Mouse (Mus musculus) gastrocnemius, postnatal 4 days (tissue): ENCODE results near the gene Ugt1a6a. TPM values are rescaled to one million over a fixed set of nuclear protein-coding genes. Genes with fewer than 3 reads are reported as not detected.
"Not testable (repeated sequence)": the region's sequence is repeated elsewhere in the genome, so short reads cannot be mapped to it uniquely, and the experiment has no call there.

Source experiments
- DNase-seq, 2 experiments: peaks; one replicate each; pipeline ENCODE4 v3.0.0; 2021 to 2022; ENCODE audit warnings: low spot score in 2 of 2, mixed read lengths in 2 of 2
- long read RNA-seq, 2 experiments: library from polyadenylated mRNA; stranded (forward); transcript quantifications; one replicate each; pipeline ENCODE4 v2.0.0; 2021
- total RNA-seq, 2 experiments: library from RNA; stranded (reverse); gene quantifications; 2 replicates each; pipeline ENCODE4 v1.2.3; 2021

The Ugt1a6a gene
- total RNA-seq: 1 to 10 TPM; 1.9 to 2.0 TPM
- long read RNA-seq, experiment 1, partial matches to known transcripts: 0 of 1 reads
- long read RNA-seq, experiment 1, other reads (novel, unspliced or antisense): 0 of 1 reads
- long read RNA-seq, experiment 2, transcript Ugt1a6a-202 (6 exons, 2,297 nt): major isoform, 6 of 6 reads
- long read RNA-seq, experiment 2, partial matches to known transcripts: 0 of 6 reads
- long read RNA-seq, experiment 2, other reads (novel, unspliced or antisense): 0 of 6 reads

- peak in 1 of 2 experiments; percentile 8 for DNase-seq
These were observed at the start of gene Ugt1a6a for GRCm38 (mm10) chr1:88134457-88135011. Gene Ugt1a6a, plus strand, starts transcription at chr1:88134809.

DNA sequence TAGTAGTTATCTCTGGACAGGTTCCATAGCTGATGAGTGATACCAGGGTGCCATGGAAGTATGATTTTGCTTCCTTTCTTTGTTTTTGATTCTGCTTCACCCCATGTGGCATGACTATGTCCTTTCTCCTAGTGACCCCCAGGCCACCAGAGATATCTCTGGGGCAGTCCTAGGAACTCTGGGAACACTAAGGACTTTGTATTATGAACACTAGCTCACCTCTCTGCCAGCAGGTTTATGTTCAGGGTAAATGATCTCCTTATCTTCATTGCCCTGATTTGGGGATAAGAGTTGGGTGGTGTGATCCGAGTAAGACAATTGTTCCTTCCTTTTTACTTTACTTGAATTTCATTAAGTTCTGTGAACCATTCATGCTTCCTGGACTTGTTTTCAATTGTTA is 48.5 kb upstream of the Ugt1a6a start:
- no peak for DNase-seq

DNA sequence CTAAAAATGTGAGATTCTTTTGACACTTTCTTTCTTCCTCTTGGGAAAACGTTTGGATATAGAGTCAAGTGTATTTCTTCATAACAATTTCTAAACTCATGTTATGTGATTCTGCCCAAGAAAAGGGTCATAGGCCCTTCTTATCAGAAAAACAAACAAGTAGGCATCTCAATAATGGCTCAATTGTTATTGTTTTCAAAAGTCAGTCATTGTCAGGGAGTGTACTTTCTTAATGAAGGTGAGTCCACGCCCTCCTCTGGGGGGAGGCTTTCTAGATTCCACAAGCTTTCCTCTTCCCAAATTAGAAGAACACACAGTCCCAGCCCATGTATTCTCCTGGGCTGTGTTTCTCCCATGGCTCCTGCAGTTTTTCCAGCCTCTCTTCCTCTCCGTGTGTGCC is 47.1 kb upstream of the Ugt1a6a start, which contains the start of gene Ugt1a8:
Gene Ugt1a8 (plus strand): TSS at position 301 of the 400 bp plus-strand sequence.
- DNase-seq: no peak

DNA sequence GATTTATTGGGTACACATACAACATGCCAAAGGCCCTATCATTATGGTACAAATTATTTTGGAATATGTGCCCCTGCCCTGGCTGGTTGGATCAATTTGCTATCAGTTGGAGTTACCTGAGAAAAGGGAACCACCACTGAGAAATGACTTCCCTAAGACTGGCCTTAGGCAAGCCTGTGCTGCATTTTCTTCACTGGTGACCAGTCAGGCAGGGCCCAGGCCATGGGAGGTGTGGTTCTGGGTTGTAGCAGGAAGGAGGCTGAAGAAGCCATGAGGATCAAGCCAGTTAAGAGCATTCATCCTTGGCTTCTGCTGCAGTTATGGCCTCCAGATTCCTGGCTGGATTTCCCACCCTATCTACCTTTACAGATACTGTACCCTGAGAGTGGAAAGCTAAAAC is 42.3 kb upstream of the Ugt1a6a start:
- DNase-seq: no peak

GRCm38 (mm10) chr1:88094270-88094676 is 40.3 kb upstream of the Ugt1a6a start:
- DNase-seq: not testable (repeated sequence)

- DNase-seq: peak in 1 of 2 experiments; percentile 26
These were observed 39.6 kb upstream of the Ugt1a6a start, which contains the start of gene Ugt1a7c for GRCm38 (mm10) chr1:88094941-88095492. Gene Ugt1a7c, plus strand, starts transcription at chr1:88095062.

DNA sequence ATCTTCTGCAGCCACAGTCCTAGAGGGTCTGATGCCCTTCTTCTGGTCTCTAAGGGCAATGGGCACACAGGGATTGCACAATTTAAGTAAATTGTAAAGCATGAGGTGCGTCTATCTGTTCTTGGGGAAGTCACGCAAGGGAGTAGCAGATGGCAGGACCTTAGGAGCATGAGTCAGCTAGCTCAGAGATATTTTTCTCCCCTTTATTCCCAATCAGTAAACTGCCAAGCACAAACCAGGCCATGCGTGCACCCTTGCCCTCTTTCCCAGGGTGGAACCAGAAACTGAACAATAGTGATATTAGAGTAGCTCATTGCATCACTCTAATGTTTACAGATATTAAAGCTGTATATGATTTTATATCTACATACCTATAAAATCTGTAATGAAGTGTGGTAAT is 36.1 kb upstream of the Ugt1a6a start:
- not testable (repeated sequence) for DNase-seq

- DNase-seq: not testable (repeated sequence)
These were observed 34.9 kb upstream of the Ugt1a6a start for GRCm38 (mm10) chr1:88099691-88100090.

DNA sequence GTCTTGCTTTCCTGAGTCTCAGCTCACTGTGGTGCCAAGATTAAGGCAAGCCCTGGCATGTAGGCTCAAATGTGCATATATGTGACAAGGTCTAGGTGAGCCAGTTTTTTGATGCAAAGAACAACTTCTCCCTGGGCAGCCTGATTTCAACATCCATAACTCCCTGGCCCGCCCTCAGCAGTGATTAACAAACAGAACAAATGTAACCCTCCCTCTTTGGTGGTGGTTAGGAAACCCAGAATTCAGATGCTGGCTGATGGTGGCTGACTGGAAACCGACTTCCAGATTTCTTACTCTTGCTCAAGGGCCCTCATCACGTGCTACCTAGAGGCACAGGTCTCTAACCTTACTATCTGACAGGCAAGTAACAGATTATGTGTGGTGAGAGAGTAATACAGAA is 31.6 kb upstream of the Ugt1a6a start, which contains the start of gene Ugt1a6b:
Gene Ugt1a6b (plus strand): TSS at position 234 of the 400 bp plus-strand sequence.
- DNase-seq: not testable (repeated sequence)

- DNase-seq: not testable (repeated sequence)
These were observed 30.7 kb upstream of the Ugt1a6a start for GRCm38 (mm10) chr1:88103697-88104468.

GRCm38 (mm10) chr1:88104667-88105430 is 29.8 kb upstream of the Ugt1a6a start:
- no peak for DNase-seq

- DNase-seq: no peak
These were observed 29.0 kb upstream of the Ugt1a6a start for GRCm38 (mm10) chr1:88105656-88106055.

- not testable (repeated sequence) for DNase-seq
These were observed 25.5 kb upstream of the Ugt1a6a start for GRCm38 (mm10) chr1:88109027-88109557.

- not testable (repeated sequence) for DNase-seq
These were observed 25.0 kb upstream of the Ugt1a6a start for GRCm38 (mm10) chr1:88109604-88110003.

DNA sequence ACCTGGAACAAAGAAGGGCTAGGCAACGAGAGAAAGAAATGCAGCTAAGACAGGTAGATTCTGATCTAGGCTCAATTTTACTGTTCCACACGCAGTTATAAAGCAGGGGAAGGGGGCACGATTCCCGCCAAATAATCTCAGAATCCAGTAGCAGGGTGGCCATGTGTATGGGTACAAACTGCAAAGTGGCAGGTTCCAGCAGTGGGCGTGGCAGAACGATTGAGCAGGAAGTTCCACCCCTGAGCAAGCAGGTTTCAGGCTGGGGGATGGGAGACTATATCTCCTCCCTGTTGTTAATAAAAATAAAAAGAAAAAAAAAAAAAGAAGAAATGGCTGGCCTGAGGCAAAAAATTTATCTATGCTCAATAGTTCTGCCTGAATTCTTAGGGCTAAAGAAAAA is 21.8 kb upstream of the Ugt1a6a start:
- not testable (repeated sequence) for DNase-seq

DNA sequence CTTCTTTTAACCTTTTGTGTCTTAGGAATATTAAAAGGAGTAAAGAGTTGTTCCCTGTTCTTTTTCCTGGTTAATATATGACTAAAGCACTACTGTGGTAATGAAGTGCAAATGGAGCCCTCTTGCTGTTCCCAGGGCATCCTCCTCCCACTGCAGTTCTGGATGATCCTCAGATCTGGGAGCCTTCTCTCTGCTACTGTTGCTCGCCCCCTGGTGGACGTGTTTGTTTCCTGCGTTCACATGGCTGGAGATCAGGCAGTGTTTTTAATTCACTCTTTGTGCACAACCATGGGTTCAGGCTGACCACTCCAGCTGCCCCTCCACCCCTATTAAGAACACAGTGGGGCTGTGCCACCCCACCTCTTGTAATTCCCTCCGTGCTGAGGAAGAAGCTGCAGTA is 14.1 kb upstream of the Ugt1a6a start:
- DNase-seq: not testable (repeated sequence)

- DNase-seq: not testable (repeated sequence)
These were observed 13.1 kb upstream of the Ugt1a6a start for GRCm38 (mm10) chr1:88121521-88121920.

GRCm38 (mm10) chr1:88125827-88126360 is 8.7 kb upstream of the Ugt1a6a start:
- not testable (repeated sequence) for DNase-seq

- DNase-seq: not testable (repeated sequence)
These were observed 5.5 kb upstream of the Ugt1a6a start for GRCm38 (mm10) chr1:88129091-88129490.

DNA sequence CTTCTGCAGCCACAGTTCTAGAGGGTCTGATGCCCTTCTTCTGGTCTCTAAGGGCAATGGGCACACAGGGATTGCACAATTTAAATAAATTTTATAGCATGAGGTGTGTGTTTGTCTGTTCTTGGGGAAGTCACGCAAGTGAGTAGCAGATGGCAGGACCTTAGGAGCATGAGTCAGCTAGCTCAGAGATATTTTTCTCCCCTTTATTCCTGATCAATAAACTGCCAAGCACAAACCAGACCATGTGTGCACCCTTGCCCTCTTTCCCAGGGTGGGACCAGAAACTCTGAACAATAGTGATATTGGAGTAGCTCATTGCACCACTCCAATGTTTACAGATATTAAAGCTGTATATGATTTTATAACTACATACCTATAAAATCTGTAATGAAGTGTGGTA is 4.4 kb upstream of the Ugt1a6a start:
- not testable (repeated sequence) for DNase-seq
